Mouse (Mus musculus) hindbrain, embryonic 14.5 days (tissue): ENCODE measurements around the gene Jtb. TPM values are rescaled to one million over a fixed set of nuclear protein-coding genes. Genes with fewer than 3 reads are reported as not detected.

ENCODE experiments used
- ATAC-seq: fragments of 200-750 bp; cut with Nextera tagmentation; 2 replicates; pipeline ENCODE4 v1.8.0; 2017; ENCODE audit warnings: moderate number of reproducible peaks, mild to moderate bottlenecking, moderate TSS enrichment, moderate library complexity; ENCODE audit not compliant: low FRiP score
- DNase-seq: peaks from one replicate; pipeline ENCODE4 v3.0.0-alpha.2; 2015; ENCODE audit warnings: low spot score
- H3K27ac ChIP-seq: fragments of 300-500 bp; sonication (generic); 2 replicates; pipeline ENCODE4 v1.5.1; 2014; ENCODE audit warnings: mild to moderate bottlenecking, moderate library complexity
- H3K27me3 ChIP-seq: fragments of 300-500 bp; sonication (generic); 2 replicates; pipeline ENCODE4 v1.6.1; 2014; ENCODE audit warnings: mild to moderate bottlenecking, low read length, mixed read lengths; ENCODE audit not compliant: control insufficient read depth, insufficient read depth
- H3K36me3 ChIP-seq: fragments of 300-500 bp; sonication (generic); replicated peaks from 2 replicates; pipeline ENCODE4 v1.6.1; 2014; ENCODE audit not compliant: control insufficient read depth, insufficient read depth
- H3K4me1 ChIP-seq: fragments of 300-500 bp; sonication (generic); replicated peaks from 2 replicates; pipeline ENCODE4 v1.6.1; 2014; ENCODE audit warnings: antibody characterized with exemption, low read length, mixed read lengths; ENCODE audit not compliant: control insufficient read depth, insufficient read depth
- H3K4me2 ChIP-seq: fragments of 300-500 bp; sonication (generic); replicated peaks from 2 replicates; pipeline ENCODE4 v1.6.1; 2014; ENCODE audit warnings: mild to moderate bottlenecking, moderate library complexity
- H3K4me3 ChIP-seq: fragments of 300-500 bp; sonication (generic); replicated peaks from 2 replicates; pipeline ENCODE4 v1.5.1; 2014; ENCODE audit warnings: mild to moderate bottlenecking, low read length
- H3K9ac ChIP-seq: fragments of 300-500 bp; sonication (generic); 2 replicates; pipeline ENCODE4 v1.6.1; 2014
- H3K9me3 ChIP-seq: fragments of 300-500 bp; sonication (generic); 2 replicates; pipeline ENCODE4 v1.6.1; 2016; ENCODE audit warnings: low read length; ENCODE audit not compliant: control insufficient read depth
- WGBS: fragments of 180-500 bp; shearing (Covaris S2); extraction: QIAGEN DNeasy Blood & Tissue Kit; methylation state at CpG from one replicate; pipeline ENCODE4 v1.1.7; 2014; 5-methylcytosine and 5-hydroxymethylcytosine counted together
- polyA plus RNA-seq: library from polyadenylated mRNA; unstranded; fragments of >200 nt; fragmentation: Nextera tagmentation; extraction: Ambion mirVana; gene quantifications from 2 replicates; pipeline ENCODE4 v1.2.1, GENCODE M21; 2014

The Jtb gene
- polyA plus RNA-seq, 1 experiment from 2014 or later: 103 TPM

- Histone ChIP-seq H3K9ac (peak overlapping the region; percentile 92), H3K4me1 (peaks cover 17% of the 10 kb centered on the region), H3K9me3 (no peaks in the 10 kb centered on the region), H3K4me3 (peak overlapping the region; percentile 81), H3K27ac (peak overlapping the region; percentile 52), H3K4me2 (peak overlapping the region; percentile 90), H3K36me3 (peaks cover 44% of the 10 kb centered on the region), H3K27me3 (no peaks in the 10 kb centered on the region)
- no peak for DNase-seq
- under 1% methylated on average over 37 of the region's 41 CpGs for WGBS
- peak; percentile 59 for ATAC-seq
These were observed 23.2 kb downstream of the Jtb start for GRCm38 (mm10) chr3:90254419-90255193.

GRCm38 (mm10) chr3:90255194-90255565 is 23.8 kb downstream of the Jtb start:
- Histone ChIP-seq H3K9me3 (no peaks in the 10 kb centered on the region), H3K4me3 (peak overlapping the region; percentile 81), H3K9ac (peak overlapping the region; percentile 92), H3K27ac (no peak overlapping the region), H3K36me3 (peaks cover 48% of the 10 kb centered on the region), H3K4me2 (peak overlapping the region; percentile 90), H3K27me3 (no peaks in the 10 kb centered on the region), H3K4me1 (peaks cover 17% of the 10 kb centered on the region)
- WGBS: 18% methylated on average over 2 of the region's 2 CpGs
- no peak for DNase-seq
- no peak for ATAC-seq

- Histone ChIP-seq H3K36me3 (peaks cover 49% of the 10 kb centered on the region), H3K9ac (no peak overlapping the region), H3K4me2 (peak overlapping the region; percentile 90), H3K27me3 (no peaks in the 10 kb centered on the region), H3K27ac (no peak overlapping the region), H3K9me3 (no peaks in the 10 kb centered on the region), H3K4me1 (peaks cover 17% of the 10 kb centered on the region), H3K4me3 (peak overlapping the region; percentile 81; the same call in 1 of the 2 replicates)
- ATAC-seq: no peak
- 96% methylated on average over 14 of the region's 14 CpGs for WGBS
- DNase-seq: no peak
These were observed 24.5 kb downstream of the Jtb start for GRCm38 (mm10) chr3:90255784-90256353.

- ATAC-seq: no peak
- Histone ChIP-seq H3K9me3 (no peaks in the 10 kb centered on the region), H3K36me3 (peaks cover 50% of the 10 kb centered on the region)
These were observed 25.5 kb downstream of the Jtb start for GRCm38 (mm10) chr3:90256731-90257530.

GRCm38 (mm10) chr3:90258521-90258920 is 27.1 kb downstream of the Jtb start:
- no peak overlapping the region for H3K9ac ChIP-seq
- peaks cover 66% of the 10 kb centered on the region for H3K36me3 ChIP-seq
- DNase-seq (no peak), ATAC-seq (no peak)
- 88% methylated on average over 4 of the region's 4 CpGs for WGBS
- H3K27me3 ChIP-seq: no peaks in the 10 kb centered on the region
- H3K4me1 ChIP-seq: peaks cover 17% of the 10 kb centered on the region
- no peaks in the 10 kb centered on the region for H3K9me3 ChIP-seq
- H3K4me2 ChIP-seq: no peak overlapping the region
- H3K4me3 ChIP-seq: no peak overlapping the region
- no peak overlapping the region for H3K27ac ChIP-seq

More at GRCm38 (mm10) chr3:90256731-90257530, 25.5 kb downstream of the Jtb start:
- Histone ChIP-seq H3K4me2 (no peak overlapping the region), H3K27ac (no peak overlapping the region), H3K4me3 (no peak overlapping the region), H3K4me1 (peaks cover 17% of the 10 kb centered on the region), H3K9ac (no peak overlapping the region), H3K27me3 (no peaks in the 10 kb centered on the region)
- WGBS: 90% methylated on average over 19 of the region's 19 CpGs
- DNase-seq: no peak

GRCm38 (mm10) chr3:90263121-90263771 is 31.8 kb downstream of the Jtb start:
- no peak overlapping the region for H3K27ac ChIP-seq
- peaks cover 58% of the 10 kb centered on the region for H3K36me3 ChIP-seq
- peaks cover 12% of the 10 kb centered on the region for H3K4me1 ChIP-seq
- DNase-seq (no peak), ATAC-seq (no peak)
- no peak overlapping the region for H3K4me2 ChIP-seq
- 90% methylated on average over 5 of the region's 5 CpGs for WGBS
- no peak overlapping the region for H3K9ac ChIP-seq
- no peaks in the 10 kb centered on the region for H3K27me3 ChIP-seq
- H3K4me3 ChIP-seq: no peak overlapping the region
- H3K9me3 ChIP-seq: no peaks in the 10 kb centered on the region

GRCm38 (mm10) chr3:90264687-90265033 is 33.3 kb downstream of the Jtb start:
- Histone ChIP-seq H3K4me1 (peaks cover 12% of the 10 kb centered on the region), H3K4me3 (peak overlapping the region; percentile 96), H3K36me3 (peaks cover 49% of the 10 kb centered on the region), H3K9me3 (no peaks in the 10 kb centered on the region), H3K9ac (peak overlapping the region; percentile 95), H3K27me3 (no peaks in the 10 kb centered on the region), H3K27ac (peak overlapping the region; percentile 95), H3K4me2 (peak overlapping the region; percentile 78)
- WGBS: 35% methylated on average over 10 of the region's 10 CpGs
- DNase-seq (no peak), ATAC-seq (no peak)

- peak within 1 kb of the TSS; percentile 78 for H3K4me2 ChIP-seq
- H3K9me3 ChIP-seq: no peaks in the 10 kb centered on the region
- ATAC-seq (peak; percentile 86), DNase-seq (peak; percentile 83)
- peak within 1 kb of the TSS; percentile 95 for H3K27ac ChIP-seq
- H3K4me1 ChIP-seq: peaks cover 12% of the 10 kb centered on the region
- H3K36me3 ChIP-seq: peaks cover 43% of the 10 kb centered on the region
- peak within 1 kb of the TSS; percentile 96 for H3K4me3 ChIP-seq
- H3K27me3 ChIP-seq: no peaks in the 10 kb centered on the region
- H3K9ac ChIP-seq: peak within 1 kb of the TSS; percentile 95
- WGBS: under 1% methylated on average over 71 of the region's 87 CpGs
These were observed 33.9 kb downstream of the Jtb start, which contains the start of gene Dennd4b for GRCm38 (mm10) chr3:90265034-90265931. TSS of gene Dennd4b (plus strand) at chr3:90265185.
